Mouse (Mus musculus) intestine, postnatal 0 days (tissue): Measurements from ENCODE around the gene Ppan. TPM values are rescaled to one million over a fixed set of nuclear protein-coding genes. Genes with fewer than 3 reads are reported as not detected.
A peak's percentile ranks its signal among the peaks of the same experiment; 100 is the strongest.

Experiments used
- ATAC-seq: fragments of 200-750 bp; cut with Nextera tagmentation; 2 replicates; pipeline ENCODE4 v1.8.0; 2017; ENCODE audit warnings: mild to moderate bottlenecking, moderate TSS enrichment, moderate library complexity
- H3K27ac ChIP-seq: fragments of 300-500 bp; sonication (generic); 2 replicates; pipeline ENCODE4 v1.5.1; 2014; ENCODE audit warnings: mild to moderate bottlenecking, low read depth, low read length, moderate library complexity
- H3K27me3 ChIP-seq: fragments of 300-500 bp; sonication (generic); replicated peaks from 2 replicates; pipeline ENCODE4 v1.6.1; 2014; ENCODE audit warnings: low read length, mixed read lengths; ENCODE audit not compliant: control insufficient read depth, insufficient read depth
- H3K36me3 ChIP-seq: fragments of 300-500 bp; sonication (generic); 2 replicates; pipeline ENCODE4 v1.6.1; 2014; ENCODE audit warnings: mild to moderate bottlenecking, moderate library complexity; ENCODE audit not compliant: control insufficient read depth, insufficient read depth
- H3K4me1 ChIP-seq: fragments of 300-500 bp; sonication (generic); replicated peaks from 2 replicates; pipeline ENCODE4 v1.6.1; 2014; ENCODE audit warnings: antibody characterized with exemption, low read length, mixed read lengths; ENCODE audit not compliant: control insufficient read depth, insufficient read depth
- H3K4me2 ChIP-seq: fragments of 300-500 bp; sonication (generic); replicated peaks from 2 replicates; pipeline ENCODE4 v1.6.1; 2014; ENCODE audit warnings: low read depth, mild to moderate bottlenecking, moderate library complexity
- H3K4me3 ChIP-seq: fragments of 300-500 bp; sonication (generic); 2 replicates; pipeline ENCODE4 v1.5.1; 2014; ENCODE audit warnings: low read depth, low read length
- H3K9ac ChIP-seq: fragments of 300-500 bp; sonication (generic); 2 replicates; pipeline ENCODE4 v1.6.1; 2014; ENCODE audit warnings: mild to moderate bottlenecking, low read depth, low read length
- H3K9me3 ChIP-seq: fragments of 300-500 bp; sonication (generic); 2 replicates; pipeline ENCODE4 v1.6.1; 2016; ENCODE audit warnings: mixed run types; ENCODE audit not compliant: control insufficient read depth
- CTCF ChIP-seq: sonication (generic); IDR thresholded peaks from 2 replicates; pipeline ENCODE4 v1.5.1; 2016; ENCODE audit warnings: low read depth, mild to moderate bottlenecking, control low read depth, antibody characterized with exemption, moderate library complexity
- WGBS: fragments of 180-500 bp; shearing (Covaris S2); extraction: QIAGEN DNeasy Blood & Tissue Kit; methylation state at CpG from one replicate; pipeline ENCODE4 v1.1.7; 2014; 5-methylcytosine and 5-hydroxymethylcytosine counted together
- polyA plus RNA-seq: library from polyadenylated mRNA; unstranded; fragments of >200 nt; fragmentation: Nextera tagmentation; extraction: Ambion mirVana; gene quantifications from 2 replicates; pipeline ENCODE4 v1.2.1, GENCODE M21; 2015

Gene Ppan
- polyA plus RNA-seq, 1 experiment from 2014 or later: 18.7 TPM

GRCm38 (mm10) chr9:20887191-20887590 lies 784 bp upstream of the Ppan start:
- no peak for TF ChIP-seq CTCF
- Histone ChIP-seq H3K9ac (no peak overlapping the region), H3K36me3 (peaks cover 30% of the 10 kb centered on the region), H3K27ac (no peak overlapping the region), H3K4me1 (no peaks in the 10 kb centered on the region), H3K4me2 (peak overlapping the region; percentile 88; the same call in 1 of the 2 replicates), H3K9me3 (no peaks in the 10 kb centered on the region), H3K27me3 (no peaks in the 10 kb centered on the region), H3K4me3 (no peak overlapping the region)
- ATAC-seq: no peak
- WGBS: 89% methylated on average over 6 of the region's 6 CpGs

GRCm38 (mm10) chr9:20888386-20888765 lies 401 bp downstream of the Ppan start:
- Histone ChIP-seq H3K4me3 (peak overlapping the region; percentile 79), H3K9me3 (no peaks in the 10 kb centered on the region), H3K9ac (peak overlapping the region; percentile 82), H3K27ac (peak overlapping the region; percentile 68; the same call in 1 of the 2 replicates), H3K36me3 (peaks cover 36% of the 10 kb centered on the region), H3K4me1 (no peaks in the 10 kb centered on the region), H3K27me3 (no peaks in the 10 kb centered on the region), H3K4me2 (peak overlapping the region; percentile 88)
- peak; percentile 28 for ATAC-seq
- WGBS: under 1% methylated on average over 29 of the region's 30 CpGs
- 0 out of 2 replicates have a peak, but pooled peaks have one; percentile 0 for TF ChIP-seq CTCF

- peaks cover 47% of the 10 kb centered on the region for H3K36me3 ChIP-seq
- 68% methylated on average over 29 of the region's 29 CpGs for WGBS
- H3K9ac ChIP-seq: no peak overlapping the region
- no peaks in the 10 kb centered on the region for H3K4me1 ChIP-seq
- peak overlapping the region; percentile 88 for H3K4me2 ChIP-seq
- H3K9me3 ChIP-seq: no peaks in the 10 kb centered on the region
- no peak overlapping the region; the same call in 1 of the 2 replicates for H3K27ac ChIP-seq
- H3K4me3 ChIP-seq: peak overlapping the region; percentile 9; the same call in 1 of the 2 replicates
- H3K27me3 ChIP-seq: no peaks in the 10 kb centered on the region
- ATAC-seq: no peak
- TF ChIP-seq CTCF: no peak
Observed at GRCm38 (mm10) chr9:20889185-20890141, 1.5 kb downstream of the Ppan start.

- no peak overlapping the region for H3K9ac ChIP-seq
- H3K4me1 ChIP-seq: no peaks in the 10 kb centered on the region
- no peak overlapping the region for H3K4me3 ChIP-seq
- no peaks in the 10 kb centered on the region for H3K9me3 ChIP-seq
- peaks cover 56% of the 10 kb centered on the region for H3K36me3 ChIP-seq
- no peaks in the 10 kb centered on the region for H3K27me3 ChIP-seq
- no peak overlapping the region for H3K27ac ChIP-seq
- WGBS: 88% methylated on average over 5 of the region's 5 CpGs
- no peak for TF ChIP-seq CTCF
- no peak overlapping the region for H3K4me2 ChIP-seq
- ATAC-seq: no peak
Observed at GRCm38 (mm10) chr9:20890411-20890810, 2.4 kb downstream of the Ppan start.

- no peak for ATAC-seq
- Histone ChIP-seq H3K4me2 (no peak overlapping the region), H3K9me3 (no peaks in the 10 kb centered on the region), H3K9ac (no peak overlapping the region; the same call in 1 of the 2 replicates), H3K36me3 (peaks cover 64% of the 10 kb centered on the region), H3K4me1 (no peaks in the 10 kb centered on the region), H3K4me3 (no peak overlapping the region), H3K27ac (no peak overlapping the region; the same call in 1 of the 2 replicates), H3K27me3 (no peaks in the 10 kb centered on the region)
- no peak for TF ChIP-seq CTCF
- WGBS: 75% methylated on average over 26 of the region's 26 CpGs
Observed at GRCm38 (mm10) chr9:20891339-20892103, 3.5 kb downstream of the Ppan start.
